Mouse (Mus musculus) testis, adult 2 months (tissue): Measurements from ENCODE around the gene Casc3.

Experiments used
- CTCF ChIP-seq: fragments of 200-500 bp; IDR thresholded peaks from 2 replicates; pipeline ENCODE4 v1.5.1; 2012; ENCODE audit warnings: low read depth, mild to moderate bottlenecking, inconsistent platforms, low read length, moderate library complexity; ENCODE audit not compliant: control insufficient read depth, insufficient read depth, insufficient replicate concordance
- POLR2A ChIP-seq: fragments of 200-500 bp; IDR thresholded peaks from 2 replicates; pipeline ENCODE4 v1.6.1; 2012; ENCODE audit warnings: low read depth, mild to moderate bottlenecking, inconsistent platforms, low read length, moderate library complexity; ENCODE audit not compliant: control insufficient read depth

- no peak for TF ChIP-seq CTCF
- no peak for TF ChIP-seq POLR2A
These were observed 16.6 kb upstream of the Casc3 start for GRCm38 (mm10) chr11:98788139-98788538.
